Mouse (Mus musculus): ENCODE data around the gene Oas1e. TPM values are rescaled to one million over a fixed set of nuclear protein-coding genes. Genes with fewer than 3 reads are reported as not detected.

The Oas1e gene
- polyA plus RNA-seq, 1 experiment = not detected

GRCm38 (mm10) chr5:120746451-120746850, 48.9 kb downstream of the Oas1e start:
- Histone ChIP-seq H3K4me1 (ENCODE audit: control insufficient read depth, insufficient read depth, insufficient read length, low read length) (no peaks in the 10 kb centered on the region), H3K27ac (replicated peaks; ENCODE audit: low read depth, low read length) (no peak overlapping the region), H3K4me3 (ENCODE audit: insufficient read depth, low read depth, low read length) (no peak overlapping the region)

- Histone ChIP-seq H3K4me3 (ENCODE audit: insufficient read depth, low read depth, low read length) (no peak overlapping the region), H3K4me1 (ENCODE audit: control insufficient read depth, insufficient read depth, insufficient read length, low read length) (no peaks in the 10 kb centered on the region), H3K27ac (replicated peaks; ENCODE audit: low read depth, low read length) (no peak overlapping the region)
Measured at GRCm38 (mm10) chr5:120742125-120742524, 53.2 kb downstream of the Oas1e start.

Other genes starting within 250 kb of the Oas1e start
- gene Tpcn1, start 206.9 kb downstream of the Oas1e start, polyA plus RNA-seq (2012; ENCODE audit: insufficient read depth, insufficient read length, missing spikeins) = 28.6 and 39.1 TPM in 2 replicates
- gene Iqcd, start 206.5 kb downstream of the Oas1e start, polyA plus RNA-seq (2012; ENCODE audit: insufficient read depth, insufficient read length, missing spikeins) = not detected in 2 replicates
- gene Rita1, start 182.9 kb downstream of the Oas1e start, polyA plus RNA-seq (2012; ENCODE audit: insufficient read depth, insufficient read length, missing spikeins) = 11.3 and 15.3 TPM in 2 replicates
- 10.3 and 13.0 TPM in 2 replicates for gene Ddx54, start 182.8 kb downstream of the Oas1e start, polyA plus RNA-seq (2012; ENCODE audit: insufficient read depth, insufficient read length, missing spikeins)
- not detected in 2 replicates for gene Cfap73, start 161.3 kb downstream of the Oas1e start, polyA plus RNA-seq (2012; ENCODE audit: insufficient read depth, insufficient read length, missing spikeins)
- gene Rasal1, start 146.7 kb downstream of the Oas1e start, polyA plus RNA-seq (2012; ENCODE audit: insufficient read depth, insufficient read length, missing spikeins) = not detected in 2 replicates
- gene Dtx1, start 83.6 kb downstream of the Oas1e start, polyA plus RNA-seq (2012; ENCODE audit: insufficient read depth, insufficient read length, missing spikeins) = 0.52 TPM in 1 of 2 replicates, not detected in the other
- 0.96 and 1.2 TPM in 2 replicates for gene Oas2, start 45.7 kb downstream of the Oas1e start, polyA plus RNA-seq (2012; ENCODE audit: insufficient read depth, insufficient read length, missing spikeins)
- 0.33 TPM in 1 of 2 replicates, not detected in the other for gene Oas3, start 17.9 kb downstream of the Oas1e start, polyA plus RNA-seq (2012; ENCODE audit: insufficient read depth, insufficient read length, missing spikeins)
- gene Oas1c, start 17.0 kb upstream of the Oas1e start, polyA plus RNA-seq (2012; ENCODE audit: insufficient read depth, insufficient read length, missing spikeins) = 0.79 and 0.87 TPM in 2 replicates
- not detected in 2 replicates for gene Oas1f, start 51.8 kb upstream of the Oas1e start, polyA plus RNA-seq (2012; ENCODE audit: insufficient read depth, insufficient read length, missing spikeins)
- not detected in 2 replicates for gene Oas1h, start 65.9 kb upstream of the Oas1e start, polyA plus RNA-seq (2012; ENCODE audit: insufficient read depth, insufficient read length, missing spikeins)
- 2.2 TPM in 1 of 2 replicates, not detected in the other for gene Oas1g, start 92.1 kb upstream of the Oas1e start, polyA plus RNA-seq (2012; ENCODE audit: insufficient read depth, insufficient read length, missing spikeins)
- gene Oas1a, start 112.0 kb upstream of the Oas1e start, polyA plus RNA-seq (2012; ENCODE audit: insufficient read depth, insufficient read length, missing spikeins) = 1.3 TPM in 1 of 2 replicates, not detected in the other
- not detected in 2 replicates for gene Oas1d, start 119.0 kb upstream of the Oas1e start, polyA plus RNA-seq (2012; ENCODE audit: insufficient read depth, insufficient read length, missing spikeins)
- not detected in 2 replicates for gene Rph3a, start 214.6 kb upstream of the Oas1e start, polyA plus RNA-seq (2012; ENCODE audit: insufficient read depth, insufficient read length, missing spikeins)